Mouse (Mus musculus) heart, postnatal 10 days (tissue): ENCODE data around the gene Shisa7. TPM values are rescaled to one million over a fixed set of nuclear protein-coding genes. Genes with fewer than 3 reads are reported as not detected.
A peak's percentile ranks its signal among the peaks of the same experiment; 100 is the strongest.
"Not testable (repeated sequence)": the region's sequence is repeated elsewhere in the genome, so short reads cannot be mapped to it uniquely, and the experiment has no call there.

Experiments used
- DNase-seq, 2 experiments: peaks; one replicate each; pipeline ENCODE4 v3.0.0; 2021
- intact Hi-C: fragments of 180-260 bp; cut with DNase I; formaldehyde crosslinking; loops from one replicate; pipeline ENCODE4 v1.15.1; 2025
- total RNA-seq, 2 experiments: library from RNA; stranded (reverse); gene quantifications; 2 replicates each; pipeline ENCODE4 v1.2.3; 2021

The Shisa7 gene
- total RNA-seq, 2 experiments from 2014 or later = 0.15 TPM; not detected in 1

GRCm38 (mm10) chr7:4850621-4851314, 6.3 kb upstream of the Shisa7 start:
- intact Hi-C loops = no loop called here
- DNase-seq = no peak

GRCm38 (mm10) chr7:4849372-4849771, 4.9 kb upstream of the Shisa7 start:
- intact Hi-C loops = no loop called here
- no peak for DNase-seq

GRCm38 (mm10) chr7:4844917-4845309, 417 bp upstream of the Shisa7 start:
- intact Hi-C loops = no loop called here
- DNase-seq = peak; percentile 13 to 44

- no peak for DNase-seq
- intact Hi-C loops = no loop called here
Measured at GRCm38 (mm10) chr7:4843604-4844244, 772 bp downstream of the Shisa7 start.

- intact Hi-C loops = no loop called here
- no peak for DNase-seq
Measured at GRCm38 (mm10) chr7:4842634-4843131, 1.8 kb downstream of the Shisa7 start.

- DNase-seq = no peak
- intact Hi-C loops = no loop called here
Measured at GRCm38 (mm10) chr7:4842077-4842476, 2.4 kb downstream of the Shisa7 start.

- intact Hi-C loops = no loop called here
- DNase-seq = no peak
Measured at GRCm38 (mm10) chr7:4837639-4838038, 6.9 kb downstream of the Shisa7 start.

GRCm38 (mm10) chr7:4836351-4836792, 8.1 kb downstream of the Shisa7 start:
- peak; percentile 44 to 61 for DNase-seq
- intact Hi-C loops = no loop called here

- intact Hi-C loops = no loop called here
- no peak for DNase-seq
Measured at GRCm38 (mm10) chr7:4835631-4836327, 8.7 kb downstream of the Shisa7 start.

- DNase-seq = no peak
- intact Hi-C loops = no loop called here
Measured at GRCm38 (mm10) chr7:4830476-4830875, 14.0 kb downstream of the Shisa7 start.

GRCm38 (mm10) chr7:4825365-4825764, 19.1 kb downstream of the Shisa7 start:
- intact Hi-C loops = no loop called here
- DNase-seq = no peak

GRCm38 (mm10) chr7:4822162-4822907, 22.2 kb downstream of the Shisa7 start:
- intact Hi-C loops = loop anchor here (5.0 kb wide), 1 partner anchor 75 kb away; no protein-coding TSS in a partner anchor

GRCm38 (mm10) chr7:4821690-4822089, 22.8 kb downstream of the Shisa7 start:
- intact Hi-C loops = loop anchor here (5.0 kb wide), 1 partner anchor 76 kb away; no protein-coding TSS in a partner anchor
- no peak for DNase-seq

More at GRCm38 (mm10) chr7:4822162-4822907, 22.2 kb downstream of the Shisa7 start:
- no peak for DNase-seq

- not testable (repeated sequence) for DNase-seq
- intact Hi-C loops = loop anchor here (5.0 kb wide), 1 partner anchor 76 kb away; no protein-coding TSS in a partner anchor
Measured at GRCm38 (mm10) chr7:4820925-4821324, 23.6 kb downstream of the Shisa7 start.

GRCm38 (mm10) chr7:4816559-4816958, 27.9 kb downstream of the Shisa7 start:
- intact Hi-C loops = loop anchor here (5.0 kb wide), 1 partner anchor 126 kb away; no protein-coding TSS in a partner anchor
- no peak for DNase-seq

- DNase-seq = no peak
- intact Hi-C loops = loop anchor here (5.0 kb wide), 3 partner anchors 104 to 249 kb away; partner anchors contain the start of genes Fiz1, U2af2, Zfp524 and Zfp628
Measured at GRCm38 (mm10) chr7:4813105-4813791, 31.2 kb downstream of the Shisa7 start.

GRCm38 (mm10) chr7:4812303-4813104, 32.0 kb downstream of the Shisa7 start, which contains the start of gene Ube2s:
Ube2s (minus strand) TSS chr7:4812590.
- intact Hi-C loops = loop anchor here (5.0 kb wide), 3 partner anchors 105 to 250 kb away; partner anchors contain the start of genes Fiz1, U2af2, Zfp524 and Zfp628
- DNase-seq = peak; percentile 98 to 99

- intact Hi-C loops = loop anchor here (2.0 to 5.0 kb wide), 4 partner anchors 19 to 250 kb away; partner anchors contain the start of genes Fiz1, Rpl28, U2af2 and Zfp524
- DNase-seq = no peak
Measured at GRCm38 (mm10) chr7:4811842-4812302, 32.6 kb downstream of the Shisa7 start.
